Mouse (Mus musculus) bone marrow macrophage, adult 2 months (primary cell): ENCODE measurements at regions not wholly inside any gene's neighbourhood (a gene's known extent, or its start where the extent isn't known, plus 50 kb on each side); places are given as distances from the start of the nearest gene placed in this dataset.

Source experiments
- CTCF ChIP-seq: IDR thresholded peaks from 2 replicates; pipeline ENCODE4 v1.5.1; 2012; ENCODE audit warnings: low read depth, mild to moderate bottlenecking, low read length, moderate library complexity
- POLR2A ChIP-seq: IDR thresholded peaks from 2 replicates; pipeline ENCODE4 v1.6.1; 2012; ENCODE audit warnings: mild to moderate bottlenecking, low read depth, low read length, borderline replicate concordance

DNA sequence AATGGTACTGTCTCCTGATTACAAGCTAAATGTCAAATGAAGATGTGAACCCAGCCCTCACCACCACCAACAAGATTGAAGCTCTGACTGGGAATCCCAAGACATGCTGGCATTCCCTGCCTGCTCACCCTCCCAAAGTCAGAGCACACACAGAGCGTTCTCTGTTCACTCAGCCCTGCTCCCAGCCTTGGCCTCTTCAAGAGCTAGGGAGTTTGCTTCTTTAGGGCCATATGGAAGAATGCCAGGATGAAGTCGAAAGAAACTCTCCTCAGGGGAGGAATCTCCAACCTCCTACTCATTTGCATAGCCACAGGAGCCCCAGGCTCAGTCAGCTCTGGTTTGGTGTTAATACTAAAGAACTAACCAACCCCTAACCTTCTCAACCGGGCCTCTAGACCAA is 90.1 kb downstream of the Tmem17 start:
- no peak for TF ChIP-seq CTCF
- TF ChIP-seq POLR2A = no peak
